Mouse (Mus musculus) ovary, postnatal 14 days (tissue): ENCODE results near the gene Gm43064.
"Not testable (repeated sequence)": the region's sequence is repeated elsewhere in the genome, so short reads cannot be mapped to it uniquely, and the experiment has no call there.

Experiments
- DNase-seq: peaks from one replicate; pipeline ENCODE4 v3.0.0; 2022; ENCODE audit warnings: low spot score

Gene Gm43064

GRCm38 (mm10) chr3:103808891-103809798 is at the start of gene Gm43064, which contains the start of the genes Dclre1b and Ap4b1:
Gene Gm43064, plus strand, starts transcription at chr3:103809573.
Gene Dclre1b, minus strand, starts transcription at chr3:103809444.
Gene Ap4b1, plus strand, starts transcription at chr3:103809520.
- DNase-seq, result peak; percentile 86

GRCm38 (mm10) chr3:103766789-103767188 is 42.6 kb upstream of the Gm43064 start:
- DNase-seq, result no peak

GRCm38 (mm10) chr3:103771531-103772130 is 37.7 kb upstream of the Gm43064 start:
- DNase-seq, result peak; percentile 69

- DNase-seq, result no peak
Measured at GRCm38 (mm10) chr3:103772846-103773245, 36.5 kb upstream of the Gm43064 start.

- no peak for DNase-seq
Measured at GRCm38 (mm10) chr3:103773508-103773907, 35.9 kb upstream of the Gm43064 start.

- no peak for DNase-seq
Measured at GRCm38 (mm10) chr3:103774009-103774408, 35.4 kb upstream of the Gm43064 start.

- no peak for DNase-seq
Measured at GRCm38 (mm10) chr3:103777940-103778339, 31.4 kb upstream of the Gm43064 start.

- DNase-seq, result no peak
Measured at GRCm38 (mm10) chr3:103778660-103779059, 30.7 kb upstream of the Gm43064 start.

GRCm38 (mm10) chr3:103779183-103779582 is 30.2 kb upstream of the Gm43064 start:
- DNase-seq, result no peak

GRCm38 (mm10) chr3:103780271-103780670 is 29.1 kb upstream of the Gm43064 start:
- no peak for DNase-seq

- DNase-seq, result no peak
Measured at GRCm38 (mm10) chr3:103780777-103781176, 28.6 kb upstream of the Gm43064 start.

- no peak for DNase-seq
Measured at GRCm38 (mm10) chr3:103782844-103783609, 26.3 kb upstream of the Gm43064 start.

- no peak for DNase-seq
Measured at GRCm38 (mm10) chr3:103787225-103787624, 22.1 kb upstream of the Gm43064 start.

- no peak for DNase-seq
Measured at GRCm38 (mm10) chr3:103789096-103789495, 20.3 kb upstream of the Gm43064 start.

- peak; percentile 18 for DNase-seq
Measured at GRCm38 (mm10) chr3:103789891-103790345, 19.5 kb upstream of the Gm43064 start.

GRCm38 (mm10) chr3:103790346-103791145 is 18.8 kb upstream of the Gm43064 start:
- peak; percentile 33 for DNase-seq

- peak; percentile 83 for DNase-seq
Measured at GRCm38 (mm10) chr3:103791230-103792110, 17.9 kb upstream of the Gm43064 start, which contains the start of gene Hipk1. Gene Hipk1, minus strand, starts transcription at chr3:103791563.

- not testable (repeated sequence) for DNase-seq
Measured at GRCm38 (mm10) chr3:103792111-103792406, 17.3 kb upstream of the Gm43064 start.

- no peak for DNase-seq
Measured at GRCm38 (mm10) chr3:103792566-103792965, 16.8 kb upstream of the Gm43064 start.

GRCm38 (mm10) chr3:103796389-103796788 is 13.0 kb upstream of the Gm43064 start:
- no peak for DNase-seq
